Mouse (Mus musculus): ENCODE results near the gene Eif4g2. TPM values are rescaled to one million over a fixed set of nuclear protein-coding genes. Genes with fewer than 3 reads are reported as not detected.

The Eif4g2 gene
- 100 to 1,000 TPM; 799 to 823 TPM for polyA plus RNA-seq (2017; shearing (Covaris generic))

- ATAC-seq: peak; percentile 91
Observed at GRCm38 (mm10) chr7:111082822-111083732, at the start of gene Eif4g2. TSS of gene Eif4g2 (minus strand) at chr7:111083030.

GRCm38 (mm10) chr7:111132596-111132995, 49.8 kb upstream of the Eif4g2 start:
- ATAC-seq: no peak

GRCm38 (mm10) chr7:111126636-111127395, 44.0 kb upstream of the Eif4g2 start:
- ATAC-seq: no peak

GRCm38 (mm10) chr7:111123761-111124546, 41.1 kb upstream of the Eif4g2 start:
- no peak for ATAC-seq

- peak; percentile 97 for ATAC-seq
Observed at GRCm38 (mm10) chr7:111122531-111123130, 39.8 kb upstream of the Eif4g2 start.

GRCm38 (mm10) chr7:111122084-111122530, 39.3 kb upstream of the Eif4g2 start:
- peak; percentile 63 for ATAC-seq

GRCm38 (mm10) chr7:111121522-111121921, 38.7 kb upstream of the Eif4g2 start:
- ATAC-seq: no peak

- peak; percentile 90 for ATAC-seq
Observed at GRCm38 (mm10) chr7:111109561-111109960, 26.7 kb upstream of the Eif4g2 start.

GRCm38 (mm10) chr7:111109161-111109560, 26.3 kb upstream of the Eif4g2 start:
- no peak for ATAC-seq

- no peak for ATAC-seq
Observed at GRCm38 (mm10) chr7:111098196-111098595, 15.4 kb upstream of the Eif4g2 start.

GRCm38 (mm10) chr7:111095169-111095568, 12.3 kb upstream of the Eif4g2 start:
- ATAC-seq: no peak

- ATAC-seq: no peak
Observed at GRCm38 (mm10) chr7:111085153-111085552, 2.3 kb upstream of the Eif4g2 start.

- no peak for ATAC-seq
Observed at GRCm38 (mm10) chr7:111084443-111084842, 1.6 kb upstream of the Eif4g2 start.

- no peak for ATAC-seq
Observed at GRCm38 (mm10) chr7:111083733-111084120, 897 bp upstream of the Eif4g2 start.

GRCm38 (mm10) chr7:111082043-111082821, 598 bp downstream of the Eif4g2 start:
- ATAC-seq: peak; percentile 40

GRCm38 (mm10) chr7:111080876-111081275, 2.0 kb downstream of the Eif4g2 start:
- ATAC-seq: no peak

GRCm38 (mm10) chr7:111080026-111080425, 2.8 kb downstream of the Eif4g2 start:
- ATAC-seq: no peak

- no peak for ATAC-seq
Observed at GRCm38 (mm10) chr7:111078271-111078670, 4.6 kb downstream of the Eif4g2 start.

- no peak for ATAC-seq
Observed at GRCm38 (mm10) chr7:111075288-111075687, 7.5 kb downstream of the Eif4g2 start.

GRCm38 (mm10) chr7:111072410-111072809, 10.4 kb downstream of the Eif4g2 start:
- no peak for ATAC-seq

GRCm38 (mm10) chr7:111070167-111070496, 12.7 kb downstream of the Eif4g2 start:
- ATAC-seq: no peak
